Mouse (Mus musculus) small intestine, adult 2 months (tissue): Measurements from ENCODE around the gene 1520401A03Rik. TPM values are rescaled to one million over a fixed set of nuclear protein-coding genes. Genes with fewer than 3 reads are reported as not detected.
A peak's percentile ranks its signal among the peaks of the same experiment; 100 is the strongest.

ENCODE experiments used
- H3K27ac ChIP-seq: fragments of 200-500 bp; 2 replicates; pipeline ENCODE4 v1.5.1; 2012; ENCODE audit warnings: low read depth, low read length, control low read depth, inconsistent platforms; ENCODE audit not compliant: insufficient read depth
- H3K27me3 ChIP-seq: fragments of 200-500 bp; 2 replicates; pipeline ENCODE4 v1.6.1; 2012; ENCODE audit warnings: mild to moderate bottlenecking, moderate library complexity, low read length, inconsistent platforms; ENCODE audit not compliant: control insufficient read depth, insufficient read depth
- H3K36me3 ChIP-seq: fragments of 200-500 bp; 2 replicates; pipeline ENCODE4 v1.6.1; 2012; ENCODE audit warnings: mild to moderate bottlenecking, low read length, control low read depth, inconsistent platforms; ENCODE audit not compliant: control insufficient read depth, insufficient read depth
- H3K4me1 ChIP-seq: fragments of 200-500 bp; 2 replicates; pipeline ENCODE4 v1.6.1; 2012; ENCODE audit warnings: low read length, inconsistent platforms, mixed read lengths; ENCODE audit not compliant: control insufficient read depth, insufficient read depth, insufficient read length
- H3K4me3 ChIP-seq: fragments of 200-500 bp; 2 replicates; pipeline ENCODE4 v1.5.1; 2012; ENCODE audit warnings: low read depth, mild to moderate bottlenecking, control low read depth, inconsistent platforms, low read length, moderate library complexity
- CTCF ChIP-seq: fragments of 200-500 bp; IDR thresholded peaks from 2 replicates; pipeline ENCODE4 v1.5.1; 2012; ENCODE audit warnings: low read depth, mild to moderate bottlenecking, control low read depth, inconsistent platforms, low read length, moderate library complexity, mixed read lengths; ENCODE audit not compliant: insufficient replicate concordance, insufficient read length; ENCODE audit errors: extremely low read depth
- POLR2A ChIP-seq: fragments of 200-500 bp; IDR thresholded peaks from 2 replicates; pipeline ENCODE4 v1.6.1; 2012; ENCODE audit warnings: low read depth, mild to moderate bottlenecking, control low read depth, inconsistent platforms, low read length, moderate library complexity
- WGBS: fragments of 180-500 bp; shearing (Covaris S2); methylation state at CpG from one replicate; pipeline ENCODE4 v1.1.7; 2018; 5-methylcytosine and 5-hydroxymethylcytosine counted together
- polyA plus RNA-seq: library from polyadenylated mRNA; depleted of rRNA; stranded (reverse); fragments of >200 nt; gene quantifications from 2 replicates; pipeline ENCODE4 v1.2.3, GENCODE M21; 2012

1520401A03Rik gene
- polyA plus RNA-seq, 1 experiment, result not detected

DNA sequence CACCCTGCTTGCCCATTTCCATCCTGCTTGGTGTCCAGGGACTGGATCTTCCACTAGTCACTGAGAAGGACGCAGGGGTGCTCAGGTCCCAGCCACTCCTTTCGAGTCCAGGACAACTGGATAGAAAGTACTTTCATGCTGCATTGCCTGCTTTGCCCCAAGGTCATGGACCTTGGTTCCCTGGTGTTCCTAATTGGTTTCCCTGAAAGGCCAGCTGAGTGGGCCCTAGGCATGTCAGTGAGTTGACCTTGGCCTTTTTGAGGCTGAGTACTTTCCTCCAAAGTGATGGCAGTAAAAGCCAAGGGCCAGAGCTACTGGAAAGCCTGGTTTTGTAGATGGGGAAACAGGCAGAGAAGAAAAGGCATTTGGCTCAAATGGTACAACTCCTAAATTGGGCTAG is 697 bp downstream of the 1520401A03Rik start:
- peaks cover 19% of the 10 kb centered on the region for H3K4me1 ChIP-seq
- H3K4me3 ChIP-seq, result no peak overlapping the region
- TF ChIP-seq POLR2A, result no peak
- TF ChIP-seq CTCF, result no peak
- 53% methylated on average over 2 of the region's 2 CpGs for WGBS
- no peaks in the 10 kb centered on the region for H3K27me3 ChIP-seq
- H3K27ac ChIP-seq, result no peak overlapping the region
- no peaks in the 10 kb centered on the region for H3K36me3 ChIP-seq

DNA sequence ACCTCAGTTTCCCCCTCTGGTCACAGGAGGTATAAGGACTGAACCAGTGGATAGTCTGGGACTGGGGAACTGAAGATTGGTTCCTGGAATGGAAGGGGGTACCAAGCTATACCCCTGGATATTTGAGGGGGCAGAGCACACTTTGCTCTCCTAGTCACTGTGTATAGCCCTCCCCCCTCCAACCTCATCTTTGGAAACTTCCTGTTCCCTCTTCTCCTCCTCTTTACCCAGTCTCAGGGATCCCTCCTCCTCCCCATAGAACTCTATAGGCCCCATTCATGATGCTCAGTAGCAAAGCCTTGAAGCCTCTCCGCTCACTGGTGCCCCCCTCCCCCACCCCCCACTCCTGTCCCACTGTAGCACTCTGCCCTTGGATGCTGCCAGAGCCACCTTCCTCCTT is 3.1 kb downstream of the 1520401A03Rik start:
- H3K4me1 ChIP-seq, result peaks cover 13% of the 10 kb centered on the region
- 83% methylated on average over 1 of the region's 1 CpGs for WGBS
- no peaks in the 10 kb centered on the region for H3K27me3 ChIP-seq
- no peak overlapping the region for H3K4me3 ChIP-seq
- TF ChIP-seq POLR2A (no peak), CTCF (no peak)
- no peaks in the 10 kb centered on the region for H3K36me3 ChIP-seq
- H3K27ac ChIP-seq, result no peak overlapping the region

DNA sequence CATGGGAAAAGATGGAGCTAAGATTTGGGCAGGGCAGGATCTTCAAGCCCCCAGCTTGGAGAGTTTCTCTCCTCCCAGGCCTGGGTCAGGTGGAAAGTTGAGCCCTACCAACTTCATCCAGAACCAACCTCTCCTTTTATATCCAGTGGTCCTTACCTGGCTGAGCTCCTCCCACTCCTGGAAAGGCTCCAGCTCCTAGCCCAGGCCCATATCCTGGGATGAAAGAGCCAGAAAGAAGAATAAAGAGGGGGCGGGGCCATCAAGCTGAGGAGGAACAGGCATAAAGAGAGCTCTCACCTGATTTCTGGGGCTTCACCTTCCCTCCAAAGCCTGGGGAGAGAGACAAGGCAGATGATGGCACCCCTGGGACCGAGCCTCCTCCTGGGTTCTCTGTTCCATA is 5.6 kb downstream of the 1520401A03Rik start:
- TF ChIP-seq POLR2A, result no peak
- TF ChIP-seq CTCF, result no peak
- no peak overlapping the region for H3K27ac ChIP-seq
- no peak overlapping the region for H3K4me3 ChIP-seq
- WGBS, result 83% methylated on average over 2 of the region's 2 CpGs
- no peaks in the 10 kb centered on the region for H3K36me3 ChIP-seq
- H3K4me1 ChIP-seq, result peaks cover 13% of the 10 kb centered on the region
- no peaks in the 10 kb centered on the region for H3K27me3 ChIP-seq

DNA sequence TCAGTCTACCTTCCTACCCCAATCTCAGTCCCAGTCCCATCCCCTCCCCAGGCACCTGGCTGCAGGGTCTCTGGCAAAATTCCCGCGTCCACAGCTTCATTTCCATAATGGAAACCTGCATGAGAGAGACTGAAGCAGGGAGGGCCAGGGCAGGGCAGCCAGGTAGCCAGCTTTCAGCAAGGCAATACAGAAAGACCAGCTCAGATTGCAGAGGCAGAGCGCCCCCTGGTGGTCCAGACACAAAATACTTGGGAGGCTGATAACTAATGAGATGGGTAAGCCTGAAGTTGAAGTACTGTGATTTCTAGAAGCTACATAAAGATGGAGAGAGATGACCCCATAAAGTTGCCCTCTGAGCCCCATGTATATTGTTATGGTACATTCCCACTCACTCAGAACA is 16.4 kb downstream of the 1520401A03Rik start:
- no peaks in the 10 kb centered on the region for H3K36me3 ChIP-seq
- H3K4me3 ChIP-seq, result no peak overlapping the region
- H3K27me3 ChIP-seq, result 0 out of 2 replicates have a peak, but pooled peaks cover under 1% of the 10 kb centered on the region
- no peaks in the 10 kb centered on the region for H3K4me1 ChIP-seq
- TF ChIP-seq CTCF (peak; percentile 95), POLR2A (no peak)
- H3K27ac ChIP-seq, result no peak overlapping the region
- WGBS, result under 1% methylated on average over 3 of the region's 3 CpGs

DNA sequence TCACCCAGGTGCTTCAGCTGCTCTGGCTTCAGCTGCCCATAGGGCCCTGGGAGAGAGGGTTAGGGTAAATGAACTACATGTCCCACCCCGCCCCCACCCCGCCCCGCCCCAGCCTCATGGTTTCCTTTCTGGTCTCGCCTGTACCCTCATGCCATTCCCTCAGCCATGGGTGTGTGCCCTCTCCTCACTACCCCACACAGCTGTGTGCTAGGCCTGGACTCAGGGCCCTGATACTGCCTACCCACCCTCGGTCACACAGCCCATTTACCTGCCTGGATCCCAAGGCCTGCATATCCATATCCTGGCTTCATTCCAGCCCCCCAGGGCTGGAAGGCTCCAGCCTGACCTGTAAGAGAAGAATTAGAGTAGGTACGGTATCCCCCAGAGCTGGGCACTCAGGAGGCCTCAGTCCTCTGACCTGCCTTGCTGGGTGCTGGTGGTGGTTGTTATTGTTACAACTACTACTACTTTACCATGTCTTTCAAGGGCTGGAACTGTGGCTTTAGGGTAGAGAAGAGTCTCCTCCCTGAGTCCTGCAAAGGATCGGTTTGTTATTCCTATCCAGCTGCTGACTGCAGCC is 17.0 kb downstream of the 1520401A03Rik start:
- H3K27me3 ChIP-seq, result 0 out of 2 replicates have a peak, but pooled peaks cover 4% of the 10 kb centered on the region
- 70% methylated on average over 7 of the region's 7 CpGs for WGBS
- TF ChIP-seq CTCF (no peak), POLR2A (no peak)
- H3K36me3 ChIP-seq, result no peaks in the 10 kb centered on the region
- H3K4me1 ChIP-seq, result no peaks in the 10 kb centered on the region
- H3K4me3 ChIP-seq, result no peak overlapping the region
- H3K27ac ChIP-seq, result no peak overlapping the region

DNA sequence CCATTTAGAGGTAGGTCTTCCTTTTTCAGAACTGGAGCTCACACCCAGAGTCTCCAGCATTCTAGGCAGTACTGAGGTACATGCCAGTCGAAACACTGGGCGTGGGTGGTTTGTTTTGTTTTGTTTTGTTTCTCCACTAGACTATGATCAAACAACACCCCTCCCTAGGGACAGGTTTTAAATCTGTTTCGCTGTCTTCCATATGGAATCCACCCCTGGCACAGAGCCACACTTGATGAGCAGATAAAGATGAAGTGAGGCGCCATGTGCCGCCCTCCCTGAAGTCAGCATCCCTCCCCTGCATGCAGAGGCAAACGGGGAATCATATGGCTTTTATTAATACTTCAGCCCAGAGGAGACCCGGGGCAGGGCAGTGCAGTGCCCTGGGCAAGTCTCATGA is 17.8 kb downstream of the 1520401A03Rik start:
- TF ChIP-seq POLR2A, result no peak
- no peak for TF ChIP-seq CTCF
- H3K27ac ChIP-seq, result no peak overlapping the region
- H3K4me1 ChIP-seq, result 0 out of 2 replicates have a peak, but pooled peaks cover 2% of the 10 kb centered on the region
- 39% methylated on average over 7 of the region's 7 CpGs for WGBS
- no peak overlapping the region for H3K4me3 ChIP-seq
- no peaks in the 10 kb centered on the region for H3K36me3 ChIP-seq
- H3K27me3 ChIP-seq, result peaks cover 6% of the 10 kb centered on the region; the same call in 1 of the 2 replicates

DNA sequence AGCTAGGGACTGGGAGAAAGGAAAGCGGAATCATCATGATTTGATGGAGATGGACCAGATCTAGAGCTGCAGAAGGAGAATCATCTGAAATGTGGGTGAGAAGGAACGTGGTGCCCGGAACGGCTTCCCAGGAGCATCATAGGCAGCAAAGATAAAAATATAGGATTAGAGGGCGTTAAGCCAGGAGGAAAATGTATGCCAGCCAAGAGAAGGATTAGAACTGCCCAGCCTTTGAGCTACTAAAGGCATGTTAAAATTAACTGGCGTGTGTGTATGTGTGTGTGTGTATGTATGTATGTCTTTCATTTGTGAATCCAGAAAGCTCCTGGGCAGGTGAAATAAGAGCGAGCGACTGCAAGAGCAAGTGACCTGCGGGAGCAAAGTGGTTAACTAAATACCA is 19.3 kb downstream of the 1520401A03Rik start:
- no peak overlapping the region for H3K4me3 ChIP-seq
- peaks cover 12% of the 10 kb centered on the region for H3K27me3 ChIP-seq
- peaks cover 5% of the 10 kb centered on the region; the same call in 1 of the 2 replicates for H3K4me1 ChIP-seq
- WGBS, result 88% methylated on average over 9 of the region's 9 CpGs
- no peaks in the 10 kb centered on the region for H3K36me3 ChIP-seq
- TF ChIP-seq POLR2A, result no peak
- no peak for TF ChIP-seq CTCF
- H3K27ac ChIP-seq, result no peak overlapping the region

DNA sequence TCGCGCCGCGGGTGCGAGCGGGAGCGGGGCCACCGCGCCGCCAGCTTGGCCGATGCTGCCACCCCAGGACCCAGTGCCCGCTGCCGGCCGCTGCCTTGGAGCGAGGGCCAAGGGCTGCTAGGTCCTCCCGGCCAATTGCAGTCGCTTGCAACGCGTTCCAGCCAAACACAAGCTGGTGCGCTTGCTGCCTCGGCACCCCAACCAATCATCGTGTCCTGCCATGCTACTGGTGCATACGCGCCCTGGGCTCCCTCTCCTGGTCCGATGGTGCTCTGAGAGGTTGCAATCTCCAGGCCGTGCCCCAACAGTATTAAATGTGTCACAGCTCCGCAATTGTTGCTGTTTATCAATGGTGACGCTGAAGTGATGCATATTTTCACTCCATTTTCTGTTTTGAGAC is 22.5 kb downstream of the 1520401A03Rik start:
- Histone ChIP-seq H3K4me3 (peak overlapping the region; percentile 80), H3K27ac (no peak overlapping the region), H3K4me1 (peaks cover 5% of the 10 kb centered on the region; the same call in 1 of the 2 replicates), H3K36me3 (no peaks in the 10 kb centered on the region), H3K27me3 (peaks cover 12% of the 10 kb centered on the region)
- TF ChIP-seq POLR2A, result no peak; the same call in 1 of the 2 replicates
- TF ChIP-seq CTCF, result peak; percentile 63; the same call in 1 of the 2 replicates
- WGBS, result under 1% methylated on average over 28 of the region's 28 CpGs
